Mouse (Mus musculus) bone marrow, adult 2 months (tissue): ENCODE results near the gene Pik3c2g. TPM values are rescaled to one million over a fixed set of nuclear protein-coding genes. Genes with fewer than 3 reads are reported as not detected.

Experiments used
- H3K27ac ChIP-seq: fragments of 200-500 bp; 2 replicates; pipeline ENCODE4 v1.5.1; 2012; ENCODE audit warnings: low read depth, mild to moderate bottlenecking, control low read depth, inconsistent platforms, low read length; ENCODE audit not compliant: control insufficient read depth, poor library complexity, insufficient read depth
- H3K4me1 ChIP-seq: fragments of 200-500 bp; 2 replicates; pipeline ENCODE4 v1.6.1; 2011; ENCODE audit warnings: low read length; ENCODE audit not compliant: control insufficient read depth, insufficient read depth
- H3K4me3 ChIP-seq: fragments of 200-500 bp; replicated peaks from 2 replicates; pipeline ENCODE3; 2011; ENCODE audit warnings: mild to moderate bottlenecking, low read depth, low read length, control low read depth; ENCODE audit not compliant: control insufficient read depth
- CTCF ChIP-seq: fragments of 200-500 bp; IDR thresholded peaks from 2 replicates; pipeline ENCODE4 v1.5.1; 2011; ENCODE audit warnings: low read length, control low read depth; ENCODE audit not compliant: control insufficient read depth, insufficient read depth
- POLR2A ChIP-seq: fragments of 200-500 bp; IDR thresholded peaks from 2 replicates; pipeline ENCODE4 v1.6.1; 2011; ENCODE audit warnings: low read depth, mild to moderate bottlenecking, control low read depth, low read length, borderline replicate concordance; ENCODE audit not compliant: control insufficient read depth
- WGBS: fragments of 180-500 bp; shearing (Covaris S2); methylation state at CpG from one replicate; pipeline ENCODE4 v1.1.7; 2018; 5-methylcytosine and 5-hydroxymethylcytosine counted together
- polyA plus RNA-seq: library from polyadenylated mRNA; stranded (reverse); fragments of >200 nt; gene quantifications from 2 replicates; pipeline ENCODE4 v1.2.4, GENCODE M21; 2011; ENCODE audit warnings: low replicate concordance; ENCODE audit not compliant: missing spikeins, insufficient read depth, insufficient read length

Pik3c2g gene
- polyA plus RNA-seq, 1 experiment, result not detected

DNA sequence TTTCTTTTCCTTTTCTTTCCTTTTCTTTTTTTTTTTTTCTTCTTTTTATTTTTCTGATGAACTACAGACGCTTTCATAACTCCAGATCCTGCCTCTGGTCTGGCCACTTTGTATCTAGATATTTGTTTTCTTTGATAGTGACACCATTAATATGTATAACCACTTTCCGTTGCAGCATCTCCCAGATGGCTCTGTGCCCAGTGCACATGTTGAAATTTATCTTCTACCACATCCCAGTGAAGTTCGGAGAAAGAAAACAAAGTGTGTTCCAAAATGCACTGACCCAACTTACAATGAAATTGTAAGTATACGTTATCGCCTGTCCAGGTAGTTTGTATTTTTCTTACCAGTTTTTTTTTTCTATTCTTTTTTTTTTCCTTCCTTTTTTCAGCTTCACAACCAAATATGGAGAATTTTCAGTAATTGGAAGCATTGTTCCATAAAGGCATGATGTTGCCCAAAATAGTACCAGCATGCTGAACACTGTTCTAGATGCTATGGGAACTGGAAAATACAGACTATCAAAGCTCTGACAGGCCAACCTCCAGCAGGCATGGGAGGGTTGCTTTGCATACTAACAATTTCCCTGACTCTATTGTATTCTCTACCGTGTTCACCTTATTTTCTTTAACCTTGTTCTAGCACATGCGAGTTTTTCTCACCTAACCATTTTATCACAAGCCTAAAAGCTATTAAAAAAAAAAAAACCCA, 370.7 kb downstream of the Pik3c2g start:
- Histone ChIP-seq H3K4me1 (no peaks in the 10 kb centered on the region), H3K27ac (no peak overlapping the region), H3K4me3 (no peak overlapping the region)
- TF ChIP-seq POLR2A (no peak), CTCF (no peak)
- WGBS, result 65% methylated on average over 7 of the region's 7 CpGs

DNA sequence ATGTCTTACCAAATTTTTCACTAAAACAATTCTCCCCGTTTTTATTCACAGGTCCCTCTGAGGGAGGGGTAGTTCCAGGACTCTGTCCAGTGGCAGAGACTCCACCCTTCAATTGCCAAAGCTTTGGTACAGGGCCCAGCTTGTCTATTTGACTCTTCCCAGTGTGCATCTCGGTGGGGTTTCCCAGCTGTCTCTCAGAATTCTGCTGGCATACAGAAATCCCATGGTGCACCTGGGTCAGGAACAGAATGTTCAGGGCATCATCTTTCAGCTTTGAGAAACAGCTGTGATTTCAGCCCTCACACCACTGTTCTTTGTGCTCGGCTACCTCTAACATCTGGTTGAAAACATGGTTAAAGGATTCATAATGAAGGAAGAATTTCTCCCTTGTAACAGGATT, 376.8 kb downstream of the Pik3c2g start:
- H3K4me1 ChIP-seq, result no peaks in the 10 kb centered on the region
- no peak overlapping the region for H3K27ac ChIP-seq
- WGBS, result 59% methylated on average over 3 of the region's 3 CpGs

GRCm38 (mm10) chr6:139964895-139965294, 377.9 kb downstream of the Pik3c2g start:
- H3K27ac ChIP-seq, result no peak overlapping the region
- TF ChIP-seq POLR2A, result no peak
- TF ChIP-seq CTCF, result no peak
- WGBS, result 73% methylated on average over 3 of the region's 3 CpGs
- no peak overlapping the region for H3K4me3 ChIP-seq
- H3K4me1 ChIP-seq, result no peaks in the 10 kb centered on the region

More for the DNA sequence above, 376.8 kb downstream of the Pik3c2g start:
- TF ChIP-seq CTCF, result no peak
- TF ChIP-seq POLR2A, result no peak
- H3K4me3 ChIP-seq, result no peak overlapping the region

DNA sequence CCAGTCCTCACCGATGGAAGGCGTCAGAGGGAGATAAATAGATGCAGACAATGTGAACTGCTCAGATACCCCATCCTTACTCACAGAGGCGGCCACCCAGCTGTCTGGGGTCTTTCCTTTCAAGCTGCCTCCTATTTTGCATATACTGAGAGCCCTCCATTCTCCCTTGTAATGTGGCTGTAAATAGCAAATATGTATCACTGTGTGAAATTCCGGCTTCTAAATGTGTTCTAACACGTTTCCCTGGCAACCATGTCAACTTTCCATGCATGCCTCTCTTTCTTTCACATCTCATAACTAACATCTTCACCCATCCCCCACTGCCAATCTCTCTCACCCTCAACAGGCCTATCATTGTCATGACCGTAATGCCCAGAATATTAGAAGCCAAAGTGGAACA, 379.7 kb downstream of the Pik3c2g start:
- H3K27ac ChIP-seq, result no peak overlapping the region
- no peaks in the 10 kb centered on the region for H3K4me1 ChIP-seq
- TF ChIP-seq POLR2A, result no peak
- no peak for TF ChIP-seq CTCF
- H3K4me3 ChIP-seq, result no peak overlapping the region
- WGBS, result 70% methylated on average over 6 of the region's 6 CpGs

- TF ChIP-seq CTCF, result no peak
- TF ChIP-seq POLR2A, result no peak
- 71% methylated on average over 4 of the region's 4 CpGs for WGBS
- Histone ChIP-seq H3K4me3 (no peak overlapping the region), H3K27ac (no peak overlapping the region), H3K4me1 (no peaks in the 10 kb centered on the region)
Observed at GRCm38 (mm10) chr6:139971608-139972298, 384.7 kb downstream of the Pik3c2g start.

- TF ChIP-seq CTCF, result no peak
- no peak for TF ChIP-seq POLR2A
- WGBS, result 79% methylated on average over 5 of the region's 5 CpGs
- H3K4me1 ChIP-seq, result no peaks in the 10 kb centered on the region
- H3K4me3 ChIP-seq, result no peak overlapping the region
- H3K27ac ChIP-seq, result no peak overlapping the region
Observed at GRCm38 (mm10) chr6:139974668-139975067, 387.6 kb downstream of the Pik3c2g start.

DNA sequence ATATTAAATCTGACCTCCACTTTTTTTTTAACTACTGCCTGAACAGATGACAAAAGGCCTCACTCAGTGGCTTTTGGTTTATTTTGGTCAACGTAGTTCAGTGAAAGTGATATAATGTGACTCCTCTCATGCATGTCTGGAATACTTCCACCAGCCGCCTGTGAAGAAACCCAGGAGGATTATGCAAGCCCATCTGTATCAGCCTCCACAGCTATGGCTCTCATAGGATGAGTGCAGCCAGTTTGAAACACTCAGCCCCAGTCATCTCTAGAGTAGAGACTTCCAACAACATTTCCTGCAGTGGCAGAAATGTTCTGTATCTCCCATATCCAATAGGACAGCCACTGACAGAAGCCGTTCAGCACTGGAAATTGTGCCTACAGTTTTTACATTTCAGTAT, 391.1 kb downstream of the Pik3c2g start:
- Histone ChIP-seq H3K27ac (no peak overlapping the region), H3K4me1 (no peaks in the 10 kb centered on the region), H3K4me3 (no peak overlapping the region)
- TF ChIP-seq CTCF, result no peak
- no peak for TF ChIP-seq POLR2A
- WGBS, result 72% methylated on average over 3 of the region's 3 CpGs

- H3K27ac ChIP-seq, result no peak overlapping the region
- no peaks in the 10 kb centered on the region for H3K4me1 ChIP-seq
- TF ChIP-seq POLR2A (no peak), CTCF (no peak)
- no peak overlapping the region for H3K4me3 ChIP-seq
Observed at GRCm38 (mm10) chr6:139981061-139981460, 394.0 kb downstream of the Pik3c2g start.
